Mouse (Mus musculus): Measurements from ENCODE around the gene Otud3.
"Not testable (repeated sequence)": the region's sequence is repeated elsewhere in the genome, so short reads cannot be mapped to it uniquely, and the experiment has no call there.

The Otud3 gene

DNA sequence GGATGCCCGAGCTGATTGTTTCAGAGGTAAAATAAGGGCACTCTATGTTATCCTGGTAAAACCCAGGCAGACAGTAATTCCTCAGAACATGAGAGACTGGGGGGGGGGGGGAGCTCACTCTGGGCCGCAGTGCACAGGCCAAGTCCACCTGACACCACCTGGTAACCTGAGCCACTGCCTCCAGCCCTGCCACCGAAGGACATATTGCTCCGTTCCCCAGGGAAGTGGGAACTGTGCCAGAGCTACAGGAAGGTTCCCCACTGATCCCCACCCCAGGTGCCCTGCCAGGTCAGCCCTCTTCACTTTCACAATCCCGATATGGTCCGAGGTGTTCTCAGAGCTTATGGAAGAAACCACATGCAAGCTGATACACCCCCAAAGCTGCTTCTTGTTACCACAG is 21.1 kb downstream of the Otud3 start:
- no peak for DNase-seq (ENCODE audit: low read depth, low spot score)

GRCm38 (mm10) chr4:138889635-138890034 is 24.1 kb downstream of the Otud3 start:
- DNase-seq (ENCODE audit: low read depth, low spot score) = no peak

DNA sequence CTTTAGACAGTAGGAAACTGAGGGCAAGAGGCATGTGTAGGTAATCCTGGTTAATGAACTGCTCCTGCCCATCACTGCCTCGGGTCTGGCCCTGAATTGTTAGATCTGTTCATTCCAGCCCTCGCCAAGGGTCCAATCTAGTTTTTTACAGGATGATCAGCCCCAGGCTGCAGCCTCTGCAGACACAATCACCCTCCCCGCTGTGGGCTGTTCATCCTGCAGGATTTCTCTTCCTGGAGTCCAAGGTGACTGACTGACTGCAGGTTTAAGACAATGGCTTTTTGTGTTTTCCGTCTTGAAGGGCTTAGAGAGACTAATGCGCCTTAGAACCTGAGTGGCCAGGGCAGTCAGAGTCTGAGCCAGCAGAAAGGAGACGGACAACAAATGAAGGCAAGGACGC is 24.6 kb downstream of the Otud3 start:
- no peak for DNase-seq (ENCODE audit: low read depth, low spot score)

GRCm38 (mm10) chr4:138884261-138884660 is 29.5 kb downstream of the Otud3 start:
- DNase-seq (ENCODE audit: low read depth, low spot score) = no peak

DNA sequence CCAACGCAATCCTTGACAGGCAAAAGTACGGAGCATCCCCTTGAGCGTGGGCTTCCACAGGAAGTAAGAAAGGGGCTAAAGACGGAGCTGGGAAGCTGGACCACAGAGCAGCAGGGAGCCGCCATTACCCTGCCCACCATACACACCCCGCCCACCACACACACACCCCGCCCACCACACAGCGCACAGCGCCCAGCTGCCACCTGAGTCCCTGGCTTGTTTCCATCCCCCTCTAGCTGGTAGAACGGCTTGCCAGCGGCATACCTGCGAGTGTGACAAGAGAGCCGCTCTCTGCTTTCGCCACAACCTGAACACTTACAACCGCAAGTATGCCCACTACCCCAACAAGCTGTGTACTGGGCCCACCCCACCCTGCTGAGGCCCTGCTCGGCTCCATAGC is 31.6 kb downstream of the Otud3 start:
- DNase-seq (ENCODE audit: low read depth, low spot score) = no peak

DNA sequence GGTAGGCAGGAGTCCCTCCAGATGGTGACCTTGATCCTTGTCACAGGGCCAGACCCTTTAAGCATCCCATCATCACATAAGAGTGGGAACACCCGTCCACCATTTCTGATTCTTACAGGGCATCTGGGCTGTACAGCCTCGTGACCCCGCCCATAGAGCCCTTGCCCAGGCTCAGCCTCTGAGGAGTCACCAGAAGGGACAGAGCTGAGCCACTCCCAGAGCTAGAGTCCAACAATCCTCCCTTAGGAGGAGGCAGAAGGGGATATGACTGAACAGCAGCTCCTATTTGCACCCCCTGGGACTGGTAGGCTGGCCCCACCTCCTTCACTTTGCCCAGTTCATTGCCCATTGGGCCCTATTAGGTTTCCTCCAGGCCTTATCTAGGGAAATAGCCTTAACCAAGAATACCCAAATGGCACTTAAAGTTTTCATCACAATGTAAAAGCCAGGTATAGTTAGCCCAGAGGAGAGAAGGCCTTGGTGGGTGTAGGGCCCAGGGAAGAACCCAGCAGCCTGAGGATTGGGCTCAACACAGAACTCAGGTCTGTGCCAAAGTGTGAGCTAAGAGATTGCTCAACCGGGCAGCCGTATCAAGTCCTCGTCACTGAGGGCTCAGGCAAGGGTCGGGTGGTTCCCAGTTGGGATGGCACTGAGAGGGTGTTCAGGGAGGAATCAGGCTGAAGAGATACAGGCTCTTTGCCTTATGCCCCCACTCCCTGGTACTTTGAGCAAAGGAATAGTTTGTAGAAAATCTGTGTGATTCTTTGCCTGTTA is 32.7 kb downstream of the Otud3 start:
- no peak for DNase-seq (ENCODE audit: low read depth, low spot score)

DNA sequence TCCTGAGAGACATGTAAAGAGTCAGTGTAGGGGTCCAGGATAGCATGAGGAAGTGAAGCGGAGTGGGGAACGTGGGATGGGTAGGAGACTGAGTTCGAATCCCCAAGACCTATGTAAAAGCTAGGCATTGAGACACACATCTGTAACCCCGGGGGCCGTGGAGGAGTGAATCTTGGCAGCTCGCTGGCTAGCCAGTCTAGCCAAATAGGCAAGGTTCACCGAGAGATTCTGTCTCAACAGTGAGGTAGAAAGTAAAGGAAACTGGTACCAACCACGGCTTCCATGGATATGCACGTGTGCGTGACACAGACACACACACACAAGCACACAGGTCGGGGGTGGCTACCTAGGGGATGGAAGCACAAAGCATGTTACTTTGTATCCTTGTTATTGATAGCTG is 33.9 kb downstream of the Otud3 start:
- no peak for DNase-seq (ENCODE audit: low read depth, low spot score)

DNA sequence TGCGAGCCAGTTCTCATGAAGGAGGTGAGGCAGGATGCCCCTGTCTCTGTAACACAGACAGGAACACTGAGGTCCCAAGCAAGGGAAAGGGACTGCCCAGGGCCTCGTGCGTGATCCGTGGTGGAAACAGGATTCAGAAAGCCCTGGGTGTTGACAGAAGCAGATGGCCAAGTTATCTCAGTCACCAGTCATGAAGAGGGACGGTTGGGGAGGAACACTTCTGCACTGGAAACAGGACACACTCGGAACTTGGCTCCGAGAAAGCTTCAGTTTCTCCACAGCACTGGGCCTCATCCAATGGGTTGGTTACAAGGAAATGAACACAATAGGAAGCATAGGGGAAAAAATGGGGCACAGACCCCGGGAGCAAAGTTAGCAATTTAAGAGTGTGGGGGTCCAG is 35.0 kb downstream of the Otud3 start:
- no peak for DNase-seq (ENCODE audit: low read depth, low spot score)

DNA sequence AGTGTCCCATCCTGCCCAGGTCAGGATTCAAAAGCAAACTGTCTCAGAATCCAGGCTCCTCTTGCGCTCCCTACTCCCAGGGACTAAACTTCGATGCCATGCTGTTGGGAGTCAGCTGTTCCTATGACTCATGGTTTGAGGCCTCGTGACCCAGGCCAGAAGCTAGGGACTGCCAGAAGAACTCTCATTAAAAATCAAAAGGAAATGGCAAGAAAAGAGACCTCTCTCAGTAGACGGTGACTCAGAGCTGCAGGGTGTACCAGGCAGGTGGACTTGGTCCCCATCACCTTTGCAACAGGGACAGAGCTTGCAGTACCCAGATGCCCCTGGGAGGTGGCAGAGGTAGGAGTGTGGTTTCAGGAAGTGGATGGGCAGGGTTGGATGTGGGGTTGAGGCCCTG is 36.0 kb downstream of the Otud3 start, which contains the start of gene Pla2g2e:
Gene Pla2g2e, plus strand, starts transcription at position 212 of the 400 bp plus-strand sequence.
- DNase-seq (ENCODE audit: low read depth, low spot score) = no peak

DNA sequence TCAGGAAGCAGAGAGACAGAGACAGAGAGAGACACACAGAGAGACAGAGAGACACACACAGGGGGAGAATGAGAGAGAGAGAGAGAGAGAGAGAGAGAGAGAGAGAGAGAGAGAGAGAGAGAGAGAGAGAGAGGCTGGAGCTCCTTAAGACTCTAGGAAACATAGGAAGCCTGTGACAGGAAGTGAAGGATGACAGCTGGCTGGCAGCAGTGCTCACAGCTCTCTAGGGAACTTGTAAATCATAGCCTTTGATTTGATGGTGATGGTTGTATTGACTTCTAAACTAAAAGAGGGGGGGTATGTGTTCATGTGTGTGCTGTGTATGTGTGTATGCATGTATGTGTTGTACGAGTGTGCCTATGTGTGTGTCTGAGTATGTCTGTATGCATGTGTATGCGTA is 37.8 kb downstream of the Otud3 start:
- no peak for DNase-seq (ENCODE audit: low read depth, low spot score)

- not testable (repeated sequence) for DNase-seq (ENCODE audit: low read depth, low spot score)
These were observed 38.5 kb downstream of the Otud3 start for GRCm38 (mm10) chr4:138875275-138875674.

GRCm38 (mm10) chr4:138873864-138874263 is 39.9 kb downstream of the Otud3 start, which contains the start of gene Gm13030:
Gm13030 (minus strand) TSS chr4:138873964.
- DNase-seq (ENCODE audit: low read depth, low spot score) = no peak

DNA sequence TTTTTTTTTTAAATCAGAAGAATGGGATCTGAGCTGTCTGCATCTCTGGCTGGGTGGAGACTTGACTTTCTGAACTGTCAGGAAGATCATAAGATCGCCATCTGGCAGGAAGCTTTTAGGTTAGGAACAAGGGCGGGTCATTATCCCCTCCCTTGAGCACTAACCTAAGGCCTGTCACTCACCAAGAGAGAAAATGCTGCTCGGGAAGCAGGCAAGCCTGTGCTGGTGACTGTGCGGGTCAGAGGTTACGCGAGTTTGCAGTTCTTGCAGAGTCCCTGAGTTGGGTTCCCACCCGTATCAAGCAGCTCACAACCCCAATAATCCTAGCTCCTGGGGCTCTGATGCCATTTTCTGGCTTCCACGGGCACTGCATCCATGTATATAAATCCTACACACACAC is 45.1 kb downstream of the Otud3 start:
- DNase-seq (ENCODE audit: low read depth, low spot score) = no peak

DNA sequence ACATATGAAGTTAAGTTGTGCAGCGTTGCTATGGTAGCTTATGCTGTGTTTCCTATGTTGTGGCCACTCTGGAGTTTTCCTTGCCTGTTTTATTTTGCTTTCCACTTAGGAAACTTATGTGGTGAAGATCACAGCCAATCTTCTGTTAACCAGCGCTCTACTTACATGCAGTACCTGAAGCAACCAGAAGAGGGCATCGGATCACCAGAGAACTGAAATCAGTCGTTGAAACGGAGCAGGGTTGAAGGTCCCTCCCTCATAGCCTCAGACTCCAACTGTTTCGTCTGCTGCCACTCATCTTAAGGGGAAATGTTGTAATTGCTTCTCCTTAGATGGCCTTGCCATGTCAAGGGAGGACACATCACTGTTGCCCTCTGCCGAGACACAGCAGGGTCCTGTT is 47.3 kb downstream of the Otud3 start:
- DNase-seq (ENCODE audit: low read depth, low spot score) = no peak

DNA sequence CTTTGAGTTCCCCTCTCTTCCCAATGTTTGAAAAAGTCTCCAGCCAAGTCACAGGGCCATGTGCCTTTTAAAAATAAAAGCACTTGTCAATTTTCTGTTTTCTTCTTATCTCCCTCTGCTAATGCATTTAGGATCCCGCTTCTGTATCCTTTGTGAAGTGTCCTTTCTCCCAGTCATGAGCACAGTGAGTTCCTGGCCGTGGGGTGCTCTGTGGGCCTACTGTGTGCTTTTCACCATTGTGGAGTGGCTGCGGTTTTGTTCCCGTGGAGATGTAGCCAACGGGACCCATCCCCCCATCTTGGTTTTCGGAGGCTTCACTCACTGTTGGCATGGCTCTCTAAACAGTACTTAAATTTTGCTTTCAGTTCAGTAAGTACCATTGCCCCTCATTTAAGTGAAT is 47.8 kb downstream of the Otud3 start:
- DNase-seq (ENCODE audit: low read depth, low spot score) = no peak

DNA sequence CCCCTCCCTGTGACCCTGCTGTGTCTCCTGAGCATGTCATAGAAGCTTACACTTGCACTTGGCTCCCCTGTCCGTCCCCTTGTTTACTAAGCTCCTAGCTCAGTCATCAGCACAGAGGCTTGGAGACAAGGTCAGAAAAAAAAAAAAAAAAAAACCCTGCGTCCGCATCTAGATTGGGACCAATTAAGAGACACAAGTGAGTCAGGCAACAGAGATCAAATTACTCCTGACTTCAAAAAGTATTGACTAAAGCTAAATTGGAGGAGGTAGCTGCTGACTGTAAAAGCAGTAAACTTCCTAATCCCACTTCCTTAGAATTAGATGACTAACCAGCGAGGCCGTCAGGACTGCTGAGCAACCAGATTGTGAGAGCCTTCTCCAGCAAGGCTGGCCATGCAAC is 48.7 kb downstream of the Otud3 start:
- no peak for DNase-seq (ENCODE audit: low read depth, low spot score)

- no peak for DNase-seq (ENCODE audit: low read depth, low spot score)
These were observed 50.3 kb downstream of the Otud3 start, which contains the start of gene Pla2g5 for GRCm38 (mm10) chr4:138863344-138863998. Pla2g5 (minus strand) TSS chr4:138863482.

DNA sequence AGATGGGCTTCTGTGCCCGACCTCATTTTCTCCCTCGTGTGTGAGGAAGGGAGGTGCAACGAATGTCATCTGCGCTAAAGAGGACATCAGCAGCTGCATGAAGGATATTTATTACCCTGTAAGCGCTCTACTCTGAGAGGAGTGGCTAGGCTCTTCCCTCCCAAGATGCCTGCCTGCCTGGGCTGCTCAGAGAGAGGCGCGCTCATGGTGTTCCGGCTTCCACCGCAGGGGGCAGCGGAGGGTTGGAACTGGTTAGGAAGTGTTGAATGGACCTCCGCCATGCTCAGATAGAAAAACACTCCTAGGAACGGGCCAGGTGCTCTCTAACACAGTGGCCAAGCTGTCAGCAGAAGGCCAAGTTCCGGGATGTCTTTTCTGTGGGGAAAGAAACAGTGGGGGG is 54.0 kb downstream of the Otud3 start:
- no peak for DNase-seq (ENCODE audit: low read depth, low spot score)

DNA sequence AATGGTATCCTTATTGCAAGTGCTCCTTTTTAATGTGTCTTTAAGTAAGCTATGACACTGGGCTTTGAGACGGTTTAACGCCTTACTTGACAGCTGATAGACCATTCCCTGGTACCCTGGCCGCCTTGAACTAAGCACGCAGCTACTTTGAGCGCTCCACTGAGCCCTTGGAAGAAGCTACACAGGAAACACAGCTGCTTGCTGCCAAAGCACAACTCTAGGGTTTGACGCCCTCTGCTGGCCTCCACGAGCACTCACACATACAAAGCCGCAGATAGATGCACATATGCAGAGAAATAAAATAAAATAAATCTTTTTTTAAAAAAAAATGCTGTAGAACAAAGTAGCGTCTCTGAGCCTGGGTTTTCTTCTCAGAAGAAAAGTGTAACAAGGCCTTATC is 54.5 kb downstream of the Otud3 start:
- no peak for DNase-seq (ENCODE audit: low read depth, low spot score)

DNA sequence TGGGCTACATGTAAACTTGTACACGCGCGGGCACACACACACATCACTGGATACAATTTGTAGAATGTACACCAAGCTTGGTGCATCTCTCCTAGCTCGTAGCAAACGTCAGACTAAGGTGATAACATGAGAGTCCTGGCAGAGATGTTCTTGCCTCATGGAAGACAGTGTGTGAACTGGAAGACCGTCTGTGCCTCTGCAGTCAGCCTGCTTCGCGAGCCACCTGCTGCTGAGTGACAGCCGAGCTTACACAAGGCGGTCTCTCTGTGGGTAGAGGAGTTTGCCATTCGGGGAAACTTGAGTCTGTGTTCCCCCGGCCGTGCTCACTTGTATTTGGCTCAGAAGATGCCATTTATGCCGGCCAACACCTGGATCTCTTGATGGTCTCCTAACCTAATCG is 55.3 kb downstream of the Otud3 start:
- DNase-seq (ENCODE audit: low read depth, low spot score) = no peak

DNA sequence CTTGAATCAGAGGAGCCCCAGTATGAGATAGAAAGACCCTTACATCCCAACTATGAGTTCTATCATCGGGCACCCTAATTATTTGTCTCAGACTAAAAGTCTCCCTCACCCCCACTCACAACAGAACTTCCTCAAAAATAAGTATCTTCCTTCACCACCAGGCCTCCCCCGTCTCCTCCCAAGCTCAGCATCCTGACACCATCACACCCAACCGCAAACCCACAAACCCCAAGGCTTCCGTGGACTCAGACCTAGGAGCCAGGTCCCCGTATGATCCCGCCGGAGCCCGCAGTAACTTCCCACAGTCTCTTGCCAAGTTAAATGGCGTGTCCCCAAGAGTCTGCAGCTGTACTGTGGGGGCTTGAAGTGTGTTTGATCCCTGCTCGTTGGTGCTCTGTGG is 56.2 kb downstream of the Otud3 start:
- DNase-seq (ENCODE audit: low read depth, low spot score) = no peak

DNA sequence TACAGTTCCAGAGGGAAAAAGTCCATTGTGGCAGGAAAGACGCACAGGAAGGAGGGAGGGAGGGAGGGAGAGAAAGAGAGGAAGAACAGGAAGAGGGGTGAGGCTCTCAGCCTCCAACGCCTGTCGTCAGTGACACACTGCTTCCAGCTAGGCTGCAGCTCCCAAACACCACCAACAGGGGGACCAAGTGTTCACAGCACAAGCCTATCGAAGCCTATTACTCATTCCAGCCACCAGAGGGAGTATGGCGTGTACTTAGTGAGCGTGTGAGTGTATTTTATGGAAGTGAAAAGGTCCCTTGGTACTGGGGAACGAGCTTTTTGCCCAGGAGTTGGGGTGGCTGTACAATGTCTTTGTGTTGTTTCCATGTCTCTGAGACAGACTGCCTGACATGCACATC is 57.3 kb downstream of the Otud3 start:
- peak; percentile 65 for DNase-seq (ENCODE audit: low read depth, low spot score)

DNA sequence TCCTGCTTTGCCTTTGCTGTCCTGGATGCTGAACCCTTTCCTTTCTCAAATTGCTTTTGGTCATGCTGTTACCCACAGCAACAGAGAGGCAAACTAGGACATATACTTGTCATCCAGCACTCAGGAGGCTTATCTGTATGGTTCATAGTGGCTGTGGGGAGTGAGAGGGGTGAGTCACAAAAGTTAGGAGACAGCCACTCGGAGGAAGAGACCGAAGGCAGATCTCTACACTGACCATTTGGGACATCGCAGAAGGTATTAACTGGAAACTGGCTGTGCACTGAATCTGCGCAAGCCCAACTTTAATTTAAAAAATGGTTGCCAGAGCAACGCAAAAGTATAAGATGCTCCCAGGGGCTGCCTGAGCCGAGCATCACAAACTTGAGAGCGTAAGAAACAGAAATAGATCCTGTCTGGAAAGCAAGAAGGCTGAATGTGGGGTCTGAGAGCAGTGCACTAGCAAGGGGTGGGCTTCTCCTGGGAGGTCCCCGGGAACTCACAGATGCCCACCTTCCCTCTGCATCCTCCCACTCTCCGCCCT is 58.6 kb downstream of the Otud3 start:
- no peak for DNase-seq (ENCODE audit: low read depth, low spot score)

All from telencephalon, adult 2 months (tissue).